Mouse (Mus musculus): ENCODE measurements around the gene Atp2a1. TPM values are rescaled to one million over a fixed set of nuclear protein-coding genes. Genes with fewer than 3 reads are reported as not detected.
"Not testable (repeated sequence)": the region's sequence is repeated elsewhere in the genome, so short reads cannot be mapped to it uniquely, and the experiment has no call there.

Atp2a1 gene
- polyA plus RNA-seq, 1 experiment from 2014 or later: 0.30 TPM

DNA sequence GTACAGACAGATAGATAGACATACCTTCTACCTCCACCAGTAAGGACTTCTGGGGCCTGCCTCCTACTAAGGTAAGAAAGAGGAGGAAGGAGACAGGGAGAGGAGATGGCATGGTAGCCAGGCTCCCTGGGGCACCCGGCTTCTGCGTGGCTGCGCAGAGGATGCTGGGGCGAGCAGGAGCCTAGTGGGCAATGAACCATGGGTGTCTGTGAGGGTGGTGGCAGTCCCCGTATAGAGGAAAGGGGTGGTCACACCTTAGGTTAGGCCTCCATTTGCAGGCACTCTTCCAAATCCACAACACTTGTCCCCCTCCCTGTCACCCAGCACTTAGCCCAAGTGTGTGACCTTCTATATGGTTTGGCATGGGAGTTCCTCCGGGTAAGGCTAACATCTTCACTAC, 48.2 kb downstream of the Atp2a1 start, which contains the start of gene Cd19:
Gene Cd19, minus strand, starts transcription at position 165 of the 400 bp plus-strand sequence.
- no peaks in the 10 kb centered on the region for H3K9me3 ChIP-seq (ENCODE audit: control insufficient read depth, low read length)
- H3K4me3 ChIP-seq (replicated peaks; ENCODE audit: low read length): no peak within 1 kb of the TSS
- no peaks in the 10 kb centered on the region for H3K36me3 ChIP-seq (ENCODE audit: control insufficient read depth, insufficient read depth)
- H3K27me3 ChIP-seq (replicated peaks; ENCODE audit: control insufficient read depth, insufficient read depth, low read length): no peaks in the 10 kb centered on the region
- ATAC-seq: no peak
- 91% methylated on average over 6 of the region's 6 CpGs for WGBS
- H3K9ac ChIP-seq (replicated peaks; ENCODE audit: low read depth, low read length): no peak within 1 kb of the TSS
- no peaks in the 10 kb centered on the region for H3K4me1 ChIP-seq (replicated peaks; ENCODE audit: control insufficient read depth, insufficient read depth, low read length)
- no peak within 1 kb of the TSS for H3K27ac ChIP-seq (ENCODE audit: low read length)
- H3K4me2 ChIP-seq (ENCODE audit: low read length): no peak within 1 kb of the TSS

DNA sequence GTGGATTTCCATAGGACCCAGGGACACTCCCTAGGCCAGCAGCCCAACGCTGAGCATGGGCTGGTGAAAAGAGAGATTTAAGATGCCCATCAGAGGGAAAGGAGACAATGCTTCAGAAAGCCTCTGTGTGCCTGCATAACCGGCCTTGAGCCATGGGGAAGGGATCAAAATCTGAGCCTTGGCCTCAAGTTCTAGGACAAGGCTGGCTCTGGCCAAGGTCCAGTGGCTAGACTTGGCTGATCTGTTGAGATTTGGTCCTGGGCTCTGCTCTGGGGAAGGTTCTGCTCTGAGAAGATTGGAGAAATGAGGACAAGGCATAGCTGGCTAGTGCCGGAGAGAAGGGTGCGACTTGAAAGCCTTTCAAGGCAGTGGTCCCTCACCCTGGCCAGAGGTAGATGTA, 51.8 kb downstream of the Atp2a1 start:
- Histone ChIP-seq H3K9me3 (ENCODE audit: control insufficient read depth, low read length) (no peaks in the 10 kb centered on the region), H3K4me2 (ENCODE audit: low read length) (no peak overlapping the region), H3K4me3 (replicated peaks; ENCODE audit: low read length) (no peak overlapping the region), H3K4me1 (replicated peaks; ENCODE audit: control insufficient read depth, insufficient read depth, low read length) (no peaks in the 10 kb centered on the region), H3K36me3 (ENCODE audit: control insufficient read depth, insufficient read depth) (no peaks in the 10 kb centered on the region), H3K9ac (replicated peaks; ENCODE audit: low read depth, low read length) (no peak overlapping the region), H3K27me3 (replicated peaks; ENCODE audit: control insufficient read depth, insufficient read depth, low read length) (no peaks in the 10 kb centered on the region; the same call in 1 of the 2 replicates), H3K27ac (ENCODE audit: low read length) (no peak overlapping the region)
- no peak for ATAC-seq
- 87% methylated on average over 4 of the region's 4 CpGs for WGBS

DNA sequence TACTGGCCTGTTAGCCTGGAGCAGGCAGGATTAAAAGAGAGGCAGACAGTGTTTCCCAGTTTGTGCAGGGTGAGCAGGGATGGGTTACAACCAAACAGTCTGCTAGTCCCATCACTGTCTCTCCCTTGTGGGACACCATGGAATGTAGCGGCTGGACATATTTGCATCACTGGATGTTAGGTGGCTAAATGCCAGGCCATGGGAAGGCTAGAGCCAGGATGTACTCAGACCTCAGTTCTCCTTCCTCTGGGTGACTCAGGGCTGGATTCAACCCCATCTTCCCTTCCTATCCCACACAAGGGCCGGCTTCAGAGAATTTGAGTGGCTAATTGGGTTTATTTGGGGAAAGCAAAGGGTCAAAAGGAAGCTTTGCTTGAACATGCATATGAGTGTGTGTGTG, 54.2 kb downstream of the Atp2a1 start:
- Histone ChIP-seq H3K27ac (ENCODE audit: low read length) (no peak overlapping the region), H3K9ac (replicated peaks; ENCODE audit: low read depth, low read length) (no peak overlapping the region), H3K36me3 (ENCODE audit: control insufficient read depth, insufficient read depth) (no peaks in the 10 kb centered on the region), H3K4me2 (ENCODE audit: low read length) (no peak overlapping the region), H3K4me1 (replicated peaks; ENCODE audit: control insufficient read depth, insufficient read depth, low read length) (no peaks in the 10 kb centered on the region), H3K9me3 (ENCODE audit: control insufficient read depth, low read length) (no peaks in the 10 kb centered on the region), H3K27me3 (replicated peaks; ENCODE audit: control insufficient read depth, insufficient read depth, low read length) (no peaks in the 10 kb centered on the region; the same call in 1 of the 2 replicates), H3K4me3 (replicated peaks; ENCODE audit: low read length) (no peak overlapping the region)
- 85% methylated on average over 2 of the region's 2 CpGs for WGBS
- ATAC-seq: no peak

DNA sequence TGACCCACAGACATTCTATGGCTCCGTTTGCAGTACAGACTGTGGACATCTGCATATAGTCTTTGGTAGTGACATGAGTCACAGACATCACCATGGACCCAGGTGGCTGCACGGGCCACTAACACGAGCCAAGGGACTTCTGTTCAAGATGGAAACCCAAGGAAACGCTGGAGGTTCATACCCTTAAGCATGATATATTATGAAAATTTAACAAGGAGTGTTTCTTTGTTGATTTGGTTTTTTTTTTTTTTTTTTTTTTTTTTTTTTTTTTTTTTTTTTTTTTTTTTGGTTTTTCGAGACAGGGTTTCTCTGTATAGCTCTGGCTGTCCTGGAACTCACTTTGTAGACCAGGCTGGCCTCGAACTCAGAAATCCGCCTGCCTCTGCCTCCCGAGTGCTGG, 60.4 kb downstream of the Atp2a1 start:
- 86% methylated on average over 7 of the region's 8 CpGs for WGBS
- H3K4me3 ChIP-seq (replicated peaks; ENCODE audit: low read length); H3K4me1 ChIP-seq (replicated peaks; ENCODE audit: control insufficient read depth, insufficient read depth, low read length); H3K9ac ChIP-seq (replicated peaks; ENCODE audit: low read depth, low read length); H3K36me3 ChIP-seq (ENCODE audit: control insufficient read depth, insufficient read depth); H3K27me3 ChIP-seq (replicated peaks; ENCODE audit: control insufficient read depth, insufficient read depth, low read length); H3K27ac ChIP-seq (ENCODE audit: low read length); H3K4me2 ChIP-seq (ENCODE audit: low read length); H3K9me3 ChIP-seq (ENCODE audit: control insufficient read depth, low read length); ATAC-seq: not testable (repeated sequence)

DNA sequence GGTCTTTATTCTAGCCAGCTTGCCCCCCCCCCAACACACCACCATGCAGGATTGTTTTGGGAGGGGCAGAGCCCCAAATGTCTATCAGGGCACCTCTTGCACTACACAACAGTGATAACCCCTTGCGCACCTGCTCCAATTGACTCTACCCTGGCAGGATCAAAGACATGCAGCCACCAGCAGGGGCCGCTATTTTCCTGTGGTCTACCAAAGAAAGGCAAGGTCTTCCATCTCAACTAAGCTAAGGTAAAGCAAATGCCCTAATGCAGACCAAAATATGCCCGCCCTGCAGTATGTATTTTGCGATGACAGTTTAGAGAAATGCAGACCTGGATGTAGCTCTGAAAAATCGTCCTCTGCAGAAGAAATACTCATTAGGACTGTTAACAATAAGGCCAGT, 63.4 kb downstream of the Atp2a1 start:
- no peak overlapping the region for H3K4me3 ChIP-seq (replicated peaks; ENCODE audit: low read length)
- no peak overlapping the region for H3K9ac ChIP-seq (replicated peaks; ENCODE audit: low read depth, low read length)
- no peak for ATAC-seq
- no peak overlapping the region for H3K4me2 ChIP-seq (ENCODE audit: low read length)
- H3K9me3 ChIP-seq (ENCODE audit: control insufficient read depth, low read length): no peaks in the 10 kb centered on the region
- WGBS: 10% methylated on average over 5 of the region's 5 CpGs
- no peaks in the 10 kb centered on the region for H3K27me3 ChIP-seq (replicated peaks; ENCODE audit: control insufficient read depth, insufficient read depth, low read length)
- peaks cover 10% of the 10 kb centered on the region for H3K4me1 ChIP-seq (replicated peaks; ENCODE audit: control insufficient read depth, insufficient read depth, low read length)
- H3K36me3 ChIP-seq (ENCODE audit: control insufficient read depth, insufficient read depth): no peaks in the 10 kb centered on the region
- H3K27ac ChIP-seq (ENCODE audit: low read length): no peak overlapping the region

DNA sequence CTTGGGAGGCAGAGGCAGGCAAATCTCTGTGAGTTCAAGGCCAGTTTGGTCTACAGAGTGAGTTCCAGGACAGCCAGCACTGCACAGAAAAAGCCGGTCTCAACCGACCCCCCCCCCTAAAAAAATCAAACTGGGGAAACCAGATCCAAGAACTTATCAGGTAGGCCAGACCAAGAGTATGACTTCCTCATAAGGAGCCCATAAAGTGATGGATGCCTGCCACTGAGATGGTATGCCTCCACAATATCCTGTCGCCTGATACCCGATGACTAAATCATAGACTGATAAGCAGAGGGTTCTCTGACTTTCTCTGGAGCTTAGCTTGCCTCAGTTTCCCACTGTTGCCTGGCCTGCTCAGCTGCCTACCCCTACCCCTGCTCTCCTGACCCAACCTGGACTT, 65.1 kb downstream of the Atp2a1 start:
- H3K9me3 ChIP-seq (ENCODE audit: control insufficient read depth, low read length): no peaks in the 10 kb centered on the region
- H3K27ac ChIP-seq (ENCODE audit: low read length): no peak overlapping the region
- no peaks in the 10 kb centered on the region for H3K27me3 ChIP-seq (replicated peaks; ENCODE audit: control insufficient read depth, insufficient read depth, low read length)
- ATAC-seq: no peak
- 97% methylated on average over 4 of the region's 4 CpGs for WGBS
- no peak overlapping the region for H3K9ac ChIP-seq (replicated peaks; ENCODE audit: low read depth, low read length)
- H3K36me3 ChIP-seq (ENCODE audit: control insufficient read depth, insufficient read depth): no peaks in the 10 kb centered on the region
- no peak overlapping the region for H3K4me3 ChIP-seq (replicated peaks; ENCODE audit: low read length)
- H3K4me2 ChIP-seq (ENCODE audit: low read length): no peak overlapping the region
- peaks cover 10% of the 10 kb centered on the region for H3K4me1 ChIP-seq (replicated peaks; ENCODE audit: control insufficient read depth, insufficient read depth, low read length)

DNA sequence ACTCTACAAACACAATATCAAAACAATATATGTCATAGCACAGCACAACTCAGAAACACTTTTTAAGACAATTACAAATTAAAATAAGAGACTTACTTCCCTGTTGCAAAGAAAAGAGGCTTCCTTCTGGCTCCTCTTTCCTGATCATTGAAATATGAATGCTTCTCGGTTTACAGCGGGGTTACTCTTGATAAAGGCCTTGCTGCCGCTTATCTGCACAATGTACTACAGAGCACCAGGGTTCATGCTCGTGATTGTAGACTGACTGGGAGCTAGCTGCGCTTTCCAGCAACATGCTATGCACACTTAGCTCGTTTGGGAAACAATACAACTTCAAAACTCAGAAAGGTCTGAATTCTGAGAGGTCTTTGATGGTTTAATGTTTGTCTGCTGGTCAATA, 65.7 kb downstream of the Atp2a1 start:
- WGBS: 52% methylated on average over 6 of the region's 6 CpGs
- no peak for ATAC-seq
- no peak overlapping the region for H3K4me3 ChIP-seq (replicated peaks; ENCODE audit: low read length)
- H3K4me2 ChIP-seq (ENCODE audit: low read length): peak overlapping the region; percentile 42
- no peaks in the 10 kb centered on the region for H3K9me3 ChIP-seq (ENCODE audit: control insufficient read depth, low read length)
- peaks cover 10% of the 10 kb centered on the region for H3K4me1 ChIP-seq (replicated peaks; ENCODE audit: control insufficient read depth, insufficient read depth, low read length)
- H3K9ac ChIP-seq (replicated peaks; ENCODE audit: low read depth, low read length): peak overlapping the region; percentile 27; the same call in 1 of the 2 replicates
- H3K27me3 ChIP-seq (replicated peaks; ENCODE audit: control insufficient read depth, insufficient read depth, low read length): no peaks in the 10 kb centered on the region
- no peak overlapping the region; the same call in 1 of the 2 replicates for H3K27ac ChIP-seq (ENCODE audit: low read length)
- no peaks in the 10 kb centered on the region for H3K36me3 ChIP-seq (ENCODE audit: control insufficient read depth, insufficient read depth)

DNA sequence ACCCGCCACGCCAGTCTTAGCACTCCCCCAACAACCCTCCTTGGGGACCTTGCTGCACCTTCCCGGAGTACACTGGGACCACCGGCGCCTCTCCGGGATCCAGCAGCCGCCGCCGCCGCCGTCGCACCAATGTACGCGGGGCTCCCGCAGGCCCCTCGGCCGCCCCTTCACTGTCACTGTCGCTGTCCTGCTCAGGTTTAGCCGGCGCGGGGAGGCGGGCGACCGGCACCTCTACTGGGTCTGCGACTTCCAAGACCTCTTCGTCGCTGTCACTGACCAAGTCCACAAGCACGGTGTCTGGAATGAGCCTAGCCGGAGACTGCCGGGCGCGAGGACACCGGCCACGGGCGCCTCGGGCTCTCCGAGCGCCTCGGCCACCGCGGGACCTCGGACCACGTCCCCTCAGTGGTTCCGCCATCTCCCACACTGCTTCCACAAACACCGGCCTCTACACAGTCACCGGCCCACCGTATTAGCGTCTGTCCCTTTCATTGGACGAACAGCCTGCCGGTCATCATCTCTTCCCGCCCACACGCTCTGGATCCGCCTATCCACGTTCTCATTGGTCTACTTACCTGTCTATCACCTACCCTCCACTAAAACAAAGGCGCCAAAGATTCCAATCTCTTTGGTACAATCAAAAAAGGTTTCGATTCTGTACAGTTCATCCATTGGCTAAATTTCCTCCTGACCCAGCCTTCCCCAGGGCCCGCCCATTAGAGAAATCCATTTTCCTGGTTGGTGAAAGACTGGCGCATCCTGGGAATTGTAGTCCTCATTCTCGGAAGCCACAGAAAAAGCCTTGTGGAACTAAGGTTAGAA, 66.4 kb downstream of the Atp2a1 start, which contains the start of gene Nfatc2ip:
Gene Nfatc2ip, minus strand, starts transcription at position 440 of the 822 bp plus-strand sequence.
- Histone ChIP-seq H3K36me3 (ENCODE audit: control insufficient read depth, insufficient read depth) (no peaks in the 10 kb centered on the region), H3K9ac (replicated peaks; ENCODE audit: low read depth, low read length) (peak within 1 kb of the TSS; percentile 79), H3K4me1 (replicated peaks; ENCODE audit: control insufficient read depth, insufficient read depth, low read length) (peaks cover 10% of the 10 kb centered on the region), H3K27ac (ENCODE audit: low read length) (peak within 1 kb of the TSS; percentile 21), H3K4me2 (ENCODE audit: low read length) (peak within 1 kb of the TSS; percentile 68), H3K4me3 (replicated peaks; ENCODE audit: low read length) (peak within 1 kb of the TSS; percentile 91), H3K9me3 (ENCODE audit: control insufficient read depth, low read length) (no peaks in the 10 kb centered on the region), H3K27me3 (replicated peaks; ENCODE audit: control insufficient read depth, insufficient read depth, low read length) (no peaks in the 10 kb centered on the region)
- WGBS: under 1% methylated on average over 59 of the region's 59 CpGs
- peak; percentile 100 for ATAC-seq
